Mouse (Mus musculus): ENCODE results near the gene Pnpla3. TPM values are rescaled to one million over a fixed set of nuclear protein-coding genes. Genes with fewer than 3 reads are reported as not detected.

Gene Pnpla3
- not detected in 2 replicates for polyA plus RNA-seq (2012; ENCODE audit: insufficient read depth, insufficient read length, low replicate concordance, missing spikeins)

- Histone ChIP-seq H3K4me3 (ENCODE audit: insufficient read depth, low read depth, low read length) (peak within 1 kb of the TSS; percentile 70), H3K4me1 (ENCODE audit: control insufficient read depth, insufficient read depth, low read length) (peaks cover 11% of the 10 kb centered on the region), H3K27ac (ENCODE audit: insufficient read depth, low read depth, low read length) (peak within 1 kb of the TSS; percentile 64)
- under 1% methylated on average over 28 of the region's 28 CpGs for WGBS
- TF ChIP-seq CTCF (IDR thresholded peaks at IDR 0.05; ENCODE audit: insufficient read depth, low read depth, low read length): no peak
- peak; percentile 96 for TF ChIP-seq POLR2A (IDR thresholded peaks at IDR 0.05; ENCODE audit: insufficient read depth, low read depth, low read length)
Observed at GRCm38 (mm10) chr15:84167600-84167999, at the start of gene Pnpla3. Gene Pnpla3, plus strand, starts transcription at chr15:84167837.

- Histone ChIP-seq H3K27ac (ENCODE audit: insufficient read depth, low read depth, low read length) (no peak overlapping the region), H3K4me1 (ENCODE audit: control insufficient read depth, insufficient read depth, low read length) (no peaks in the 10 kb centered on the region), H3K4me3 (ENCODE audit: insufficient read depth, low read depth, low read length) (no peak overlapping the region)
- WGBS: 28% methylated on average over 6 of the region's 6 CpGs
- TF ChIP-seq CTCF (IDR thresholded peaks at IDR 0.05; ENCODE audit: insufficient read depth, low read depth, low read length): no peak
- TF ChIP-seq POLR2A (IDR thresholded peaks at IDR 0.05; ENCODE audit: insufficient read depth, low read depth, low read length): no peak
Observed at GRCm38 (mm10) chr15:84120612-84121011, 47.0 kb upstream of the Pnpla3 start.

GRCm38 (mm10) chr15:84121036-84121435 lies 46.6 kb upstream of the Pnpla3 start:
- 73% methylated on average over 7 of the region's 7 CpGs for WGBS
- Histone ChIP-seq H3K4me3 (ENCODE audit: insufficient read depth, low read depth, low read length) (no peak overlapping the region), H3K4me1 (ENCODE audit: control insufficient read depth, insufficient read depth, low read length) (no peaks in the 10 kb centered on the region), H3K27ac (ENCODE audit: insufficient read depth, low read depth, low read length) (no peak overlapping the region)
- TF ChIP-seq POLR2A (IDR thresholded peaks at IDR 0.05; ENCODE audit: insufficient read depth, low read depth, low read length): no peak
- TF ChIP-seq CTCF (IDR thresholded peaks at IDR 0.05; ENCODE audit: insufficient read depth, low read depth, low read length): no peak

- no peak for TF ChIP-seq POLR2A (IDR thresholded peaks at IDR 0.05; ENCODE audit: insufficient read depth, low read depth, low read length)
- no peak for TF ChIP-seq CTCF (IDR thresholded peaks at IDR 0.05; ENCODE audit: insufficient read depth, low read depth, low read length)
Observed at GRCm38 (mm10) chr15:84123075-84123474, 44.6 kb upstream of the Pnpla3 start, which contains the start of gene Pnpla5. Gene Pnpla5, minus strand, starts transcription at chr15:84123175.

DNA sequence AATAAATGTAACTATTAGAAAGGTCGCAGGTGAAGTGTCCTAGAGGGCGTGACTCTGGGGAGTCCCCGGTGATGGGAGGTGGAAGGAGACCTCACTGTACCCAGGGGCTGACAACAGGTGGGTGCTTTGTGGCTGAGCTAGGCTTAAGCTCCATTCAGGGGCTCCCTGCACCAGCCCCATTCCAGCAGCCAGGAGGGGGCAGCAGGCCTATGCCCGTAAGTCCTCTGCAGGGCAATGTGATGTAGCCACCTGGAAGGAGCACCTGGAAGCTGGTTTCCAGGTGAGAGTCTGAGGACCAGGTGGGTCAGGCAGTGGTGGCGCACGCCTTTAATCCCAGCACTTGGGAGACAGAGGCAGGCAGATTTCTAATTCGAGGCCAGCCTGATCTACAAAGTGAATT lies 43.6 kb upstream of the Pnpla3 start:
- WGBS: 76% methylated on average over 7 of the region's 7 CpGs
- no peak overlapping the region for H3K4me3 ChIP-seq (ENCODE audit: insufficient read depth, low read depth, low read length)
- no peak overlapping the region for H3K27ac ChIP-seq (ENCODE audit: insufficient read depth, low read depth, low read length)
- no peak for TF ChIP-seq POLR2A (IDR thresholded peaks at IDR 0.05; ENCODE audit: insufficient read depth, low read depth, low read length)
- no peak for TF ChIP-seq CTCF (IDR thresholded peaks at IDR 0.05; ENCODE audit: insufficient read depth, low read depth, low read length)
- no peaks in the 10 kb centered on the region for H3K4me1 ChIP-seq (ENCODE audit: control insufficient read depth, insufficient read depth, low read length)

More at GRCm38 (mm10) chr15:84123075-84123474, 44.6 kb upstream of the Pnpla3 start, which contains the start of gene Pnpla5:
- no peak within 1 kb of the TSS for H3K4me3 ChIP-seq (ENCODE audit: insufficient read depth, low read depth, low read length)
- H3K4me1 ChIP-seq (ENCODE audit: control insufficient read depth, insufficient read depth, low read length): no peaks in the 10 kb centered on the region
- 88% methylated on average over 8 of the region's 8 CpGs for WGBS
- no peak within 1 kb of the TSS for H3K27ac ChIP-seq (ENCODE audit: insufficient read depth, low read depth, low read length)

GRCm38 (mm10) chr15:84126447-84126846 lies 41.2 kb upstream of the Pnpla3 start:
- Histone ChIP-seq H3K27ac (ENCODE audit: insufficient read depth, low read depth, low read length) (no peak overlapping the region), H3K4me3 (ENCODE audit: insufficient read depth, low read depth, low read length) (no peak overlapping the region), H3K4me1 (ENCODE audit: control insufficient read depth, insufficient read depth, low read length) (peaks cover 4% of the 10 kb centered on the region)
- WGBS: 86% methylated on average over 4 of the region's 4 CpGs
- TF ChIP-seq CTCF (IDR thresholded peaks at IDR 0.05; ENCODE audit: insufficient read depth, low read depth, low read length): no peak

- Histone ChIP-seq H3K27ac (ENCODE audit: insufficient read depth, low read depth, low read length) (no peak overlapping the region), H3K4me3 (ENCODE audit: insufficient read depth, low read depth, low read length) (no peak overlapping the region), H3K4me1 (ENCODE audit: control insufficient read depth, insufficient read depth, low read length) (peaks cover 8% of the 10 kb centered on the region)
- 46% methylated on average over 5 of the region's 5 CpGs for WGBS
- TF ChIP-seq POLR2A (IDR thresholded peaks at IDR 0.05; ENCODE audit: insufficient read depth, low read depth, low read length) (no peak), CTCF (IDR thresholded peaks at IDR 0.05; ENCODE audit: insufficient read depth, low read depth, low read length) (no peak)
Observed at GRCm38 (mm10) chr15:84126871-84127270, 40.8 kb upstream of the Pnpla3 start.

DNA sequence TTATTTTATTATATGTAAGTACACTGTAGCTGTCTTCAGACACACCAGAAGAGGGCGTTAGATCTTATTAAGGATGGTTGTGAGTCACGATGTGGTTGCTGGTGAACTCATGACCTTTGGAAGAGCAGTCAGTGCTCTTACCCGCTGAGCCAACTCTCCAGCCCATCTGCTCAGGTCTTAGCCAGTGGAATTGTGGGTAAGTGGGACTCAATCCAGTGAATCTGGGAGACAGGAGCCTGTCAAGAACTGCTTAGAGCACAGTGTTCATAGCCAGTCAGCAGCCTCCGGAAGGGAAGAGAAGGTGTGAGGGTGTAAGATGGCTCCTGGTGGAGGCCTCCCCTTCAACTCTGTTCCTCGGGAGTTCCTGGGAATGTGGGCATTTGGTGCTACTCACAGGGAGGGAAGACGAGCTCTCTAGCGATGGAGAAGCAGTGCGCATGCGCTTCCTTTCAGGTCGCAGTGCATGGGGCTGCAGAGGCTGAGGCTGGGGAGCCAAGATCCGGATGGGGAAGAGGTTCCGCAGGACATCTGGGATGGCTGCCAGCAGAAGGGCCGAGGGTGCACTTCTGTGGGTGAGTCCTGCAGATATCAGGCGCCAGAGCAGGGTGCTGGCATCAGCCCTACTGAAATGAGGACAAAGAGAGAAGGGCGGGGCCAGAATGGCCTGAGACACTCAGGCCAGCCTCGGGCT lies 36.4 kb upstream of the Pnpla3 start:
- TF ChIP-seq POLR2A (IDR thresholded peaks at IDR 0.05; ENCODE audit: insufficient read depth, low read depth, low read length) (no peak), CTCF (IDR thresholded peaks at IDR 0.05; ENCODE audit: insufficient read depth, low read depth, low read length) (no peak)
- H3K4me1 ChIP-seq (ENCODE audit: control insufficient read depth, insufficient read depth, low read length): peaks cover 8% of the 10 kb centered on the region
- H3K27ac ChIP-seq (ENCODE audit: insufficient read depth, low read depth, low read length): no peak overlapping the region
- H3K4me3 ChIP-seq (ENCODE audit: insufficient read depth, low read depth, low read length): no peak overlapping the region
- 63% methylated on average over 16 of the region's 16 CpGs for WGBS

GRCm38 (mm10) chr15:84131971-84132370 lies 35.7 kb upstream of the Pnpla3 start:
- H3K4me1 ChIP-seq (ENCODE audit: control insufficient read depth, insufficient read depth, low read length): peaks cover 8% of the 10 kb centered on the region
- WGBS: 93% methylated on average over 7 of the region's 7 CpGs
- TF ChIP-seq POLR2A (IDR thresholded peaks at IDR 0.05; ENCODE audit: insufficient read depth, low read depth, low read length) (no peak), CTCF (IDR thresholded peaks at IDR 0.05; ENCODE audit: insufficient read depth, low read depth, low read length) (no peak)
- no peak overlapping the region for H3K27ac ChIP-seq (ENCODE audit: insufficient read depth, low read depth, low read length)
- H3K4me3 ChIP-seq (ENCODE audit: insufficient read depth, low read depth, low read length): no peak overlapping the region

All from olfactory bulb, adult 2 months (tissue).